Mouse (Mus musculus): Measurements from ENCODE around the gene Grin2c. TPM values are rescaled to one million over a fixed set of nuclear protein-coding genes. Genes with fewer than 3 reads are reported as not detected.

Gene Grin2c
- polyA plus RNA-seq, 2 experiments from 2014 or later = not detected

Other genes with a start within 250 kb of the Grin2c start
- gene Cd300ld4, start 240.2 kb downstream of the Grin2c start, polyA plus RNA-seq (2017; shearing (Covaris generic)) = not detected
- not detected for gene Cd300ld5, start 229.5 kb downstream of the Grin2c start, polyA plus RNA-seq (2017; shearing (Covaris generic))
- gene Cd300ld3, start 218.8 kb downstream of the Grin2c start, polyA plus RNA-seq (2017; shearing (Covaris generic)) = not detected
- gene Cd300e, start 205.1 kb downstream of the Grin2c start, polyA plus RNA-seq (2017; shearing (Covaris generic)) = under 1 TPM in 1 of 2 experiments, not detected in 1; 0.29 TPM
- gene Rab37, start 175.8 kb downstream of the Grin2c start, polyA plus RNA-seq (2017; shearing (Covaris generic)) = 100 to 1,000 TPM; 156 to 274 TPM
- 1 to 10 TPM in 1 of 2 experiments, under 1 TPM in 1; 0.51 to 1.0 TPM for gene Cd300lf, start 133.3 kb downstream of the Grin2c start, polyA plus RNA-seq (2017; shearing (Covaris generic))
- gene Slc9a3r1, start 103.9 kb downstream of the Grin2c start, polyA plus RNA-seq (2017; shearing (Covaris generic)) = 100 to 1,000 TPM; 162 to 222 TPM
- 10 to 100 TPM in 1 of 2 experiments, 1 to 10 TPM in 1; 8.1 to 14.2 TPM for gene Tmem104, start 79.8 kb downstream of the Grin2c start, polyA plus RNA-seq (2017; shearing (Covaris generic))
- gene Nat9, start 79.4 kb downstream of the Grin2c start, polyA plus RNA-seq (2017; shearing (Covaris generic)) = 10 to 100 TPM; 12.1 to 18.1 TPM
- gene Fdxr, start 9.8 kb upstream of the Grin2c start, polyA plus RNA-seq (2017; shearing (Covaris generic)) = 10 to 100 TPM; 21.6 to 26.8 TPM
- gene Fads6, start 30.4 kb upstream of the Grin2c start, polyA plus RNA-seq (2017; shearing (Covaris generic)) = 1 to 10 TPM; 1.1 to 1.6 TPM
- gene Otop2, start 39.9 kb upstream of the Grin2c start, polyA plus RNA-seq (2017; shearing (Covaris generic)) = not detected
- gene Ush1g, start 54.8 kb upstream of the Grin2c start, polyA plus RNA-seq (2017; shearing (Covaris generic)) = not detected
- not detected for gene Otop3, start 67.5 kb upstream of the Grin2c start, polyA plus RNA-seq (2017; shearing (Covaris generic))
- gene Hid1, start 100.5 kb upstream of the Grin2c start, polyA plus RNA-seq (2017; shearing (Covaris generic)) = 1 to 10 TPM; 2.4 to 3.9 TPM
- gene Cdr2l, start 114.7 kb upstream of the Grin2c start, polyA plus RNA-seq (2017; shearing (Covaris generic)) = not detected
- 100 to 1,000 TPM; 177 to 185 TPM for gene Mrpl58, start 136.5 kb upstream of the Grin2c start, polyA plus RNA-seq (2017; shearing (Covaris generic))
- 100 to 1,000 TPM; 602 to 622 TPM for gene Atp5h, start 152.7 kb upstream of the Grin2c start, polyA plus RNA-seq (2017; shearing (Covaris generic))
- 1 to 10 TPM; 8.3 to 9.1 TPM for gene Kctd2, start 152.9 kb upstream of the Grin2c start, polyA plus RNA-seq (2017; shearing (Covaris generic))
- gene Trim80, start 173.3 kb upstream of the Grin2c start, polyA plus RNA-seq (2017; shearing (Covaris generic)) = not detected
- gene Slc16a5, start 195.2 kb upstream of the Grin2c start, polyA plus RNA-seq (2017; shearing (Covaris generic)) = 1 to 10 TPM; 3.5 to 6.5 TPM
- gene Armc7, start 208.4 kb upstream of the Grin2c start, polyA plus RNA-seq (2017; shearing (Covaris generic)) = 100 to 1,000 TPM in 1 of 2 experiments, 10 to 100 TPM in 1; 79.2 to 132 TPM
- 100 to 1,000 TPM; 296 to 304 TPM for gene Nt5c, start 224.6 kb upstream of the Grin2c start, polyA plus RNA-seq (2017; shearing (Covaris generic))
- 100 to 1,000 TPM; 716 to 764 TPM for gene Jpt1, start 247.1 kb upstream of the Grin2c start, polyA plus RNA-seq (2017; shearing (Covaris generic))